Mouse (Mus musculus) limb, embryonic 14.5 days (tissue): Measurements from ENCODE around the gene Gsx1. TPM values are rescaled to one million over a fixed set of nuclear protein-coding genes. Genes with fewer than 3 reads are reported as not detected.
A peak's percentile ranks its signal among the peaks of the same experiment; 100 is the strongest.

ENCODE experiments used
- ATAC-seq: fragments of 200-750 bp; cut with Nextera tagmentation; 2 replicates; pipeline ENCODE4 v1.8.0; 2017; ENCODE audit warnings: low read depth, moderate number of reproducible peaks, moderate TSS enrichment; ENCODE audit not compliant: low FRiP score
- DNase-seq: peaks from one replicate; pipeline ENCODE4 v3.0.0-alpha.2; 2015; ENCODE audit warnings: low spot score
- H3K27ac ChIP-seq: fragments of 300-500 bp; sonication (generic); replicated peaks from 2 replicates; pipeline ENCODE4 v1.5.1; 2014; ENCODE audit warnings: low read depth, mild to moderate bottlenecking, low read length, moderate library complexity, mixed read lengths
- H3K27me3 ChIP-seq: fragments of 300-500 bp; sonication (generic); 2 replicates; pipeline ENCODE4 v1.6.1; 2014; ENCODE audit warnings: low read length, mixed read lengths; ENCODE audit not compliant: control insufficient read depth, insufficient read depth
- H3K36me3 ChIP-seq: fragments of 300-500 bp; sonication (generic); 2 replicates; pipeline ENCODE4 v1.6.1; 2014; ENCODE audit warnings: mild to moderate bottlenecking, low read length, moderate library complexity, mixed read lengths; ENCODE audit not compliant: control insufficient read depth, insufficient read depth
- H3K4me1 ChIP-seq: fragments of 300-500 bp; sonication (generic); 2 replicates; pipeline ENCODE4 v1.6.1; 2014; ENCODE audit warnings: antibody characterized with exemption, low read length, mixed read lengths; ENCODE audit not compliant: control insufficient read depth, insufficient read depth
- H3K4me2 ChIP-seq: fragments of 300-500 bp; sonication (generic); replicated peaks from 2 replicates; pipeline ENCODE4 v1.6.1; 2014; ENCODE audit warnings: low read depth, mild to moderate bottlenecking, low read length, moderate library complexity; ENCODE audit not compliant: severe bottlenecking
- H3K4me3 ChIP-seq: fragments of 300-500 bp; sonication (generic); replicated peaks from 2 replicates; pipeline ENCODE4 v1.5.1; 2014; ENCODE audit warnings: low read length
- H3K9ac ChIP-seq: fragments of 300-500 bp; sonication (generic); 2 replicates; pipeline ENCODE4 v1.6.1; 2014; ENCODE audit warnings: mild to moderate bottlenecking, low read depth, low read length, moderate library complexity; ENCODE audit not compliant: severe bottlenecking
- H3K9me3 ChIP-seq: fragments of 300-500 bp; sonication (generic); 2 replicates; pipeline ENCODE4 v1.6.1; 2016; ENCODE audit warnings: low read length; ENCODE audit not compliant: control insufficient read depth
- POLR2A ChIP-seq: fragments of 200-500 bp; IDR thresholded peaks from 2 replicates; pipeline ENCODE4 v1.8.0; 2012; ENCODE audit warnings: inconsistent platforms, mild to moderate bottlenecking, moderate library complexity, borderline replicate concordance; ENCODE audit not compliant: insufficient read depth, insufficient read length; ENCODE audit errors: extremely low read depth
- WGBS: fragments of 180-500 bp; shearing (Covaris S2); extraction: QIAGEN DNeasy Blood & Tissue Kit; methylation state at CpG from one replicate; pipeline ENCODE4 v1.1.7; 2014; 5-methylcytosine and 5-hydroxymethylcytosine counted together
- polyA plus RNA-seq, 2 experiments: library from polyadenylated mRNA; depleted of rRNA in 1 of 2; stranded (reverse) in 1 of 2; unstranded in 1 of 2; fragments of >200 nt; fragmentation: Nextera tagmentation in 1 of 2; extraction: Ambion mirVana in 1 of 2; gene quantifications; 2 replicates each; pipeline versions ENCODE4 v1.2.1 to v1.2.3; 2012 to 2014

Gsx1 gene
- polyA plus RNA-seq, 2 experiments: not detected

DNA sequence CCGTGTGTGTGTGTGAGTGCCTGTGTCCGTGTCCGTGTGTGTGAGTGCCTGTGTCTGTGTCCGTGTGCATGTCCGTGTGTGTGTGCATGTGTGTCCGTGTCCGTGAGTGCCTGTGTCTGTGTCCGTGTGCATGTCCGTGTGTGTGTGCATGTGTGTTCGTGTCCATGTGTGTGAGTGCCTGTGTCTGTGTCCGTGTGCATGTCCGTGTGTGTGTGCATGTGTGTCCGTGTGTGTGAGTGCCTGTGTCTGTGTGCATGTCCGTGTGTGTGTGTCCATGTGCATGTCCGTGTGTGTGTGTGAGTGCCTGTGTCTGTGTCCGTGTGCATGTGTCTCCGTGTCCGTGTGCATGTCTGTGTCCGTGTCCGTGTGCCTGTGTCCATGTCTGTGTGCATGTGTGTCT lies 19.4 kb downstream of the Gsx1 start:
- WGBS: 95% methylated on average over 20 of the region's 20 CpGs
- no peak for TF ChIP-seq POLR2A
- Histone ChIP-seq H3K4me2 (no peak overlapping the region), H3K27ac (no peak overlapping the region), H3K4me1 (no peaks in the 10 kb centered on the region), H3K9me3 (no peaks in the 10 kb centered on the region), H3K27me3 (no peaks in the 10 kb centered on the region), H3K9ac (no peak overlapping the region), H3K36me3 (no peaks in the 10 kb centered on the region), H3K4me3 (no peak overlapping the region)
- ATAC-seq (no peak), DNase-seq (no peak)

DNA sequence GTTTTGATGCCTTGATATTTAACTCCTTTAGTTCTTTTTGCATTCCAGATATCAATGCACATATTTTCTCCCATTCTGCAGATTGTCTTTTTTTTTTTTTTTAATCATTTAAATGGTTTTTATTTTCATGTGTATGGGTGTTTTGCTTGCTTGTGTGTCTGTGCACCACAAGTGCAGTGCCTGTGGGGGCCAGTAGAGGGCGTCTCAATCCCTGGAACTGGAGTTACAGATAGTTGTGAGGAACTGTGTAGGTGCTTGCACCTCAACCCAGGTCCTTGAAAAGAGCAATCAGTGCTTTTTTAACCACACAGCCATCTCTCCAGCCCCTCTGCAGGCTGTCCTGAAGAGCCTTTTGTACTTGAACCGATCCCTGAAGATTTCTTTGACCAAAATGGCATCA lies 20.0 kb downstream of the Gsx1 start:
- Histone ChIP-seq H3K4me1 (no peaks in the 10 kb centered on the region), H3K4me3 (no peak overlapping the region), H3K27me3 (no peaks in the 10 kb centered on the region), H3K36me3 (no peaks in the 10 kb centered on the region), H3K27ac (no peak overlapping the region), H3K9me3 (no peaks in the 10 kb centered on the region), H3K4me2 (no peak overlapping the region), H3K9ac (no peak overlapping the region)
- TF ChIP-seq POLR2A: no peak
- ATAC-seq (no peak), DNase-seq (no peak)
- 63% methylated on average over 2 of the region's 2 CpGs for WGBS

DNA sequence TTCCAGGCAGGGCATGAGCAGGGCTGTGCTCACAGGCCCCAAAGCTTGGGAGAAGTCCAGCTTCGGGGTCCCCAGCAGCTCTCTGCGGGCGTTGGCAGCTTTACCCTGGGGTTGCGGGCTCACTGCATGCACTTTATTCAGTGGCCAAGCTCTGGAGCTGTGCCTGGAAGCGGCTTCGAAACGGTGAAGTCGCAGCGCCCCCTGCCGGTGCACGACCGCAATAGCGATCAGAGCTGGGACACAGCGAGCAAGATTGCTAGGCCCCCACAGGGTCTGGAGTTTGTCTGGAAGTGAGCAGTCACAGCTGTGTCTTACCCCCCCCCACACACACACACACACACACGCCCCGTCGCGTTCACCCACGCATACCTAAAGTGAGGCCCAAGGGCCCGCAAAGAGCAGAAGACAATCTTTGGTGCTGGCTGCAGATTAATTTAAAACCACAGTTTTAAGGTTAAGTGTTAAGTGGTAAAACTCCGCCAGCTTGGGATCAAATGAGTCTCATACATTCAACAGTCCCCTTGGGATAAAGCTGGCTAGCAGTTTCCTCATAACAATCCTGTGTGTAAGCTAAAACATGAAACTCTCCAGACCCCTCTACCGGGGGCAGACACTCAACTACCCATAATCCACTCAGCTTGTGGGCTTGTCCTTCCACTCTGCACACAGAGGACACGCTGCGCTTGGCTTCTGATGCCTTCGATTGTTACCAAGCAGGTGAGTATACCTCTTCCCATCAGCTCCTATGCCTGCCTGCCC lies 39.0 kb downstream of the Gsx1 start:
- no peak overlapping the region for H3K4me3 ChIP-seq
- peak; percentile 74 for DNase-seq
- H3K4me1 ChIP-seq: no peaks in the 10 kb centered on the region
- peak overlapping the region; percentile 25; the same call in 1 of the 2 replicates for H3K9ac ChIP-seq
- no peaks in the 10 kb centered on the region for H3K9me3 ChIP-seq
- H3K27ac ChIP-seq: no peak overlapping the region
- peaks cover 47% of the 10 kb centered on the region for H3K27me3 ChIP-seq
- 0 out of 2 replicates have a peak overlapping the region, but pooled peaks have one; percentile 5 for H3K4me2 ChIP-seq
- no peaks in the 10 kb centered on the region for H3K36me3 ChIP-seq
- 15% methylated on average over 25 of the region's 25 CpGs for WGBS
- peak; percentile 80 for ATAC-seq
- TF ChIP-seq POLR2A: no peak

DNA sequence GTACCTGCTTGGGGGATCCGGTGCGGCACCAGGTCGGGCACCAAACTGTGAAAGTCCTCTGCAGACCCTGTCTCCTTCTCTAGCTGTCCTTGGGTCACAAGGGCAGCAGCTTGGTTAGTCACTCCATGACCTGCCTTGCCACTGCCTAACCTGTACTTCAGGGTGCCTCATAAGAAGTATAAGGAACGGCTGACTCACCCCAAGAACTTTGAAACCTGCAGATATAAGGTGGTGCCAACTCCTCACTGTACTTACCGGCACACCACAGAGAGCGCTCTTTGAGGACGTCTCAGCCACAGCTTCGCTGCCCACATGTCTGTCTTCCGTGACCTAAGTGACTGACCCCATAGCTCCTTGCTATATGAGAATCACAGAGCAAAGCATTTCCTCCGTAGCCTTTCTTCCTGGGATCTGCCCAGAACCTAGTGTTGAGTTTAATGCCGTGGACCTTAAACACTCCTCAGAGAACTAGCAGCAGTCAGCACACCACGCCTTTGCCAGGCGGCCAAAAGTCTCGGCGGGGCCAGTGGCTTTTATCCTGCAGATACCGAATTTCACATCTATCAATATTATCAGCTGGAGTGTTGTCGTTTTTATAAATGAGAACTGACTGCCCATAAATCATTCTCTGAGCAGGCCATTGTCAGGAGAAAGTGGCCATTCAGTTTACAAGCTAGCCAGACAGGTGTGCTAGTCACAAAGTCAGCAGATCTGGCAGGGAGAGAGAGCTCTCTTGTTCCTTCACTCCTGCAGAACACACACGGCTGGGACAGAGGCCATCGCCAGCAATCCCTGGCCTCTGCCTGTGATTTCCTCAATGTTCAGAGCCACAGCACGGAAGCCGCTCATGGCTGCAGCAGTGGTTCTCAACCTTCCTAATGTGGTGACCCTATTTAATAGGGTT lies 47.2 kb downstream of the Gsx1 start:
- Histone ChIP-seq H3K4me3 (no peak overlapping the region), H3K27me3 (no peaks in the 10 kb centered on the region), H3K9ac (no peak overlapping the region), H3K27ac (no peak overlapping the region), H3K4me2 (no peak overlapping the region), H3K36me3 (no peaks in the 10 kb centered on the region), H3K4me1 (no peaks in the 10 kb centered on the region), H3K9me3 (no peaks in the 10 kb centered on the region)
- no peak for TF ChIP-seq POLR2A
- ATAC-seq (no peak), DNase-seq (no peak)
- WGBS: 46% methylated on average over 21 of the region's 21 CpGs

Other genes starting within 250 kb of the Gsx1 start
- 77.7 and 87.0 TPM in 2 replicates for gene Gtf3a, start 240.0 kb upstream of the Gsx1 start, polyA plus RNA-seq (2012; rRNA removed)
- gene Gtf3a, start 240.0 kb upstream of the Gsx1 start, polyA plus RNA-seq (2014; fragmentation: Nextera tagmentation; extraction: Ambion mirVana): 100 and 101 TPM in 2 replicates
- 12.5 and 14.5 TPM in 2 replicates for gene Mtif3, start 224.9 kb upstream of the Gsx1 start, polyA plus RNA-seq (2012; rRNA removed)
- gene Mtif3, start 224.9 kb upstream of the Gsx1 start, polyA plus RNA-seq (2014; fragmentation: Nextera tagmentation; extraction: Ambion mirVana): 24.8 and 27.2 TPM in 2 replicates
- gene Lnx2, start 112.1 kb upstream of the Gsx1 start, polyA plus RNA-seq (2012; rRNA removed): 13.7 and 16.9 TPM in 2 replicates
- 13.7 and 15.8 TPM in 2 replicates for gene Lnx2, start 112.1 kb upstream of the Gsx1 start, polyA plus RNA-seq (2014; fragmentation: Nextera tagmentation; extraction: Ambion mirVana)
- 82.7 and 104 TPM in 2 replicates for gene Polr1d, start 111.6 kb upstream of the Gsx1 start, polyA plus RNA-seq (2012; rRNA removed)
- 144 and 148 TPM in 2 replicates for gene Polr1d, start 111.6 kb upstream of the Gsx1 start, polyA plus RNA-seq (2014; fragmentation: Nextera tagmentation; extraction: Ambion mirVana)
- gene Pdx1, start 81.3 kb downstream of the Gsx1 start, polyA plus RNA-seq (2012; rRNA removed): not detected in 2 replicates
- gene Pdx1, start 81.3 kb downstream of the Gsx1 start, polyA plus RNA-seq (2014; fragmentation: Nextera tagmentation; extraction: Ambion mirVana): not detected in 2 replicates
- 0.03 TPM in 1 of 2 replicates, not detected in the other for gene Cdx2, start 118.6 kb downstream of the Gsx1 start, polyA plus RNA-seq (2012; rRNA removed)
- not detected in 2 replicates for gene Cdx2, start 118.6 kb downstream of the Gsx1 start, polyA plus RNA-seq (2014; fragmentation: Nextera tagmentation; extraction: Ambion mirVana)
- not detected in 2 replicates for gene Urad, start 133.7 kb downstream of the Gsx1 start, polyA plus RNA-seq (2012; rRNA removed)
- gene Urad, start 133.7 kb downstream of the Gsx1 start, polyA plus RNA-seq (2014; fragmentation: Nextera tagmentation; extraction: Ambion mirVana): not detected in 2 replicates
- gene Flt3, start 211.8 kb downstream of the Gsx1 start, polyA plus RNA-seq (2012; rRNA removed): 0.10 and 0.21 TPM in 2 replicates
- 0.17 and 0.28 TPM in 2 replicates for gene Flt3, start 211.8 kb downstream of the Gsx1 start, polyA plus RNA-seq (2014; fragmentation: Nextera tagmentation; extraction: Ambion mirVana)
- gene Pan3, start 241.5 kb downstream of the Gsx1 start, polyA plus RNA-seq (2012; rRNA removed): 46.7 and 48.0 TPM in 2 replicates
- gene Pan3, start 241.5 kb downstream of the Gsx1 start, polyA plus RNA-seq (2014; fragmentation: Nextera tagmentation; extraction: Ambion mirVana): 60.7 and 74.5 TPM in 2 replicates